Mouse (Mus musculus) sigmoid colon, adult 10 weeks (tissue): ENCODE data around the gene Kntc1. TPM values are rescaled to one million over a fixed set of nuclear protein-coding genes. Genes with fewer than 3 reads are reported as not detected.

Experiments used
- polyA plus RNA-seq: library from polyadenylated mRNA; stranded (reverse); fragments of 350-450 nt; fragmentation: Illumina TruSeq; extraction: RNeasy Lipid Tissue Mini Kit (QIAGEN cat#74804); gene quantifications from one replicate; pipeline ENCODE4 v1.2.3, GENCODE M21; 2014; ENCODE audit warnings: low read depth, low replicate concordance

The Kntc1 gene
- 6.9 TPM for polyA plus RNA-seq

GRCm38 (mm10) chr5:123749065-123750064, at the start of gene Kntc1, which contains the start of gene Rsrc2:
Gene Kntc1 (plus strand): TSS chr5:123749716.
Gene Rsrc2 (minus strand): TSS chr5:123749414.

DNA sequence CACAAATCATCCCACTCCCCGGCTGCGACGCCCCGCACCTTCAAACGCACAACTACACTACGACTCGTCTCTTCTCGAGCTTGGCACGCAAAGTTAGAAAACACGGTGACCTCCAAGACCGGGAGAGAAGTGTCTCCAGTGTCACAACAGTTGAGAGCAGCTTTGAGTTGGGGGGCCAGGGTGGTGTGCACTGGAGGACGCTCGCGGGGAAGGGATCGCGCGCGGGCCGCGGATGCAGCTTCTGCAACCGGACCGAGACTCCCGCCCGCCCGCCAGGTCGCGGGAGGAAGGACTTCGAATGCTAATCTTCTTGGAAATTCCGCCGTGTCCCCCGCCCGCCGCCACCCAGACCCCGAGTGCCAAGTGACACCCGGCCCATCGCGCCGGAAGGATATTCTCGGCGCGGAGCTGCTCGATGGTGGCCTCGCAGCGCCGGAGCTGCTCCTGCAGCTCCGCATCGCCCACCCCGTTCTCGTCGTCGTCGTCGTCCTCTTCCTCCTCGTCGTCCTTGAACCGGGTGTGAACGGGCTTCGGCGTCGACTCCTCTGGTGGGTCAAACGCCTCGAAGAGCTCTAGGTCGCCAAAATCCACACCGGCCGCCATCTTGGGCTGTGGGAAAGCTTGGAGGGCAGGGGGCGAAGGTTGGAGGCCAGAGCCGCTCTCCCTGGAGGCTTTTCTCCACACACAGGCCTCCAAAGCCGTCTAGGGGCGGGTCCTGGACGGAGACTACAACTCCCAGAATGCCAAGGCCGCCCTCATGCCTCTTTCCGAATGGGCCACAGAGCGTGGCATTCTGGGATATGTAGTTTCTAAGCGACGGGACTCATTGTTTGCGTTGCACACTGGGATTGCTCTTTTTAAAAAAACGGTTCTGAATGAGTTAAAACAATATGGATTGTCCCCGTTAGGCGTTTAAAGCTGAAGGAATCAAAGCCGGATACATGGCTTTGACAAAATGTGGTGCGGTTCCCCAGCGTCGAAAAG, 28.9 kb upstream of the Kntc1 start, which contains the start of gene Zcchc8:
Gene Zcchc8, minus strand, starts transcription at position 773 of the 984 bp plus-strand sequence.

DNA sequence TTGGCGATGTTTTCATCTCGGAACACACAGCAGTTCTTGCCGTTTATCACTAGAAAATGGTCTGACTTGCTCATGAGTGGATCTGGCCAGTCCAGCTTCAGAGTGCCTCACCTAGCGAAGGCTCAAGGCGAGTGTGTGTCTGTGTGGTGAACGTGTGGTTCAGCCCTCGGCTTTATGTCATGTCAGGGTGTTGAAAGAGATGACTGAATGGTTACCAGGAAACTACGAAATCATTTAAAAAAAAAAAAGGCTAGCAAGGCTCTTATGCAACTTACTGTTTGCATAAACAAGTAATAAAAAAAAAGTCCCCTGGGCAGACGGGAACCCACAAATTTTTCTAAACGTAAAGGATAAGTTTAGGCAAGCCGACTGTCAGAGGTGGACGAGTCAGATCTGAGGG, 115.8 kb downstream of the Kntc1 start, which contains the start of gene Hcar2:
Gene Hcar2, minus strand, starts transcription at position 135 of the 400 bp plus-strand sequence.

Other genes with a start within 250 kb of the Kntc1 start
- gene B3gnt4, start 239.3 kb upstream of the Kntc1 start, polyA plus RNA-seq: not detected
- gene Diablo, start 225.5 kb upstream of the Kntc1 start, polyA plus RNA-seq: 84.9 TPM
- not detected for gene Gm49027, start 224.2 kb upstream of the Kntc1 start, polyA plus RNA-seq
- gene Vps33a, start 176.7 kb upstream of the Kntc1 start, polyA plus RNA-seq: 12.8 TPM
- gene Clip1, start 65.1 kb upstream of the Kntc1 start, polyA plus RNA-seq: 45.4 TPM
- gene Zcchc8, start 28.6 kb upstream of the Kntc1 start, polyA plus RNA-seq: 147 TPM
- 419 TPM for gene Rsrc2, start 302 bp upstream of the Kntc1 start, polyA plus RNA-seq
- 0.50 TPM for gene Hcar2, start 115.8 kb downstream of the Kntc1 start, polyA plus RNA-seq
- 1.4 TPM for gene Hcar1, start 130.3 kb downstream of the Kntc1 start, polyA plus RNA-seq
- 225 TPM for gene Denr, start 157.5 kb downstream of the Kntc1 start, polyA plus RNA-seq
- not detected for gene Gm43518, start 177.7 kb downstream of the Kntc1 start, polyA plus RNA-seq
- gene Ccdc62, start 181.0 kb downstream of the Kntc1 start, polyA plus RNA-seq: 7.2 TPM
- 1.6 TPM for gene Hip1r, start 223.9 kb downstream of the Kntc1 start, polyA plus RNA-seq